Mouse (Mus musculus) testis, postnatal 10 days (tissue): Measurements from ENCODE around the gene Abhd12b.

Source experiments
- DNase-seq: peaks from one replicate; pipeline ENCODE4 v3.0.0; 2021; ENCODE audit warnings: low spot score

Gene Abhd12b

DNA sequence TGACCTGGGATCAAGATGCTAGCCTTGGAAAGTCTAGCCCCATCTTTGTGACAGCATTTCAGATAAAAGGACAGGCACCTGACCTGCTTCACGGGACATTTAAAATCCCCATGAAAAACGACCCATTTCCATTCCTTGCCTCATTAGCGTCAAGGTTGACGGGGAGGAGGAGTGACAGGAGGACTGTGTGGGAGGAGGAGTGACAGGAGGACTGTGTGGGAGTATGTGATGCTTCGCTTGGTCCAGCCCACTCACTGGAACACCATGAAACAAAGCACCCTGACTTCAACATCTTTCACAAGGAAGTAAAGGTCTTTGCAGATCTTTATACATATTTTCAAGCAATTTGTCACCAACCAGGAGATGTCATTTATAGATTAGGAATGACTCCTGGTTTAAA lies 54.3 kb downstream of the Abhd12b start:
- no peak for DNase-seq

DNA sequence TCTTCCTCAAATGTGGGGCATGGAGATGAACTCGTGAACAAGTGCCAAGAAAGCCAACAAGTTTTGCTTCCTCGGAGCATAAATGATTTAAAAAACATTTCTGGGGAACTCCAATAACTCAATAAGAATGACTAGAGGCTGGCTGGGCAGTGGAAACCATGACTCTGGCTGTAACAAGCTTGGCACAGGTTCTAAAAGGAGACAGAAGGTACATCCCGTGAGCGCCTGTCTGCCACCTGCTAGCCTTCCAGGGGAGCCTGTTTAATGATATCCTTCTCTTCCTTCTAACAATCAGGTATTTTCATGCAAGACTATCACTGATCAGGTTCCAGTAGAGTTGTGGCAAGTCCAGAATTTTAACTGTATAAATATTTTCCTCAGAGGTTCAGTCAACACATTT lies 58.6 kb downstream of the Abhd12b start:
- DNase-seq, result no peak

DNA sequence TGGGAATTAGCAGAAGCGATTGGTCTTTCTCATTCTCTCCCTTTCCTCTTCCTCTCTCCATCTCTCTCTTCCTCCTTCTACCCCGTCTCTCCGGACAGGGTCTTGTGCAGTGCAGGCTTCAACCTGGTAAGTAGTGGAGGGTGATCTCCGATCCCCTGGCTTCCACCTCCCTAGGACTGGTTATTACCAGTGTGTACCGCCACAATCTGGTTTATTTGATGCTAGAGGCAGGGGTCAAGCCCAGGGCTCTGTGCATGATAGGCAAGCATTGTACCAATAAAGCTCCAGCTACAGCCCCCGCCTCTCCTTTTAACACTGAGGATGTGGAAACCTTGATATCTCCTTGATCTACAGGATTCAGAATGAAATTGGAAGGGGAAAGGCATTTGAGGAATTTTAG lies 59.7 kb downstream of the Abhd12b start:
- DNase-seq, result no peak

GRCm38 (mm10) chr12:70214281-70214680 lies 60.3 kb downstream of the Abhd12b start:
- DNase-seq, result no peak

- DNase-seq, result no peak
Observed at GRCm38 (mm10) chr12:70216229-70216800, 62.4 kb downstream of the Abhd12b start.

- DNase-seq, result no peak
Observed at GRCm38 (mm10) chr12:70218795-70219540, 65.0 kb downstream of the Abhd12b start.

- no peak for DNase-seq
Observed at GRCm38 (mm10) chr12:70221425-70221824, 67.5 kb downstream of the Abhd12b start.

GRCm38 (mm10) chr12:70223331-70223730 lies 69.4 kb downstream of the Abhd12b start:
- no peak for DNase-seq

- DNase-seq, result no peak
Observed at GRCm38 (mm10) chr12:70226655-70227054, 72.7 kb downstream of the Abhd12b start.

DNA sequence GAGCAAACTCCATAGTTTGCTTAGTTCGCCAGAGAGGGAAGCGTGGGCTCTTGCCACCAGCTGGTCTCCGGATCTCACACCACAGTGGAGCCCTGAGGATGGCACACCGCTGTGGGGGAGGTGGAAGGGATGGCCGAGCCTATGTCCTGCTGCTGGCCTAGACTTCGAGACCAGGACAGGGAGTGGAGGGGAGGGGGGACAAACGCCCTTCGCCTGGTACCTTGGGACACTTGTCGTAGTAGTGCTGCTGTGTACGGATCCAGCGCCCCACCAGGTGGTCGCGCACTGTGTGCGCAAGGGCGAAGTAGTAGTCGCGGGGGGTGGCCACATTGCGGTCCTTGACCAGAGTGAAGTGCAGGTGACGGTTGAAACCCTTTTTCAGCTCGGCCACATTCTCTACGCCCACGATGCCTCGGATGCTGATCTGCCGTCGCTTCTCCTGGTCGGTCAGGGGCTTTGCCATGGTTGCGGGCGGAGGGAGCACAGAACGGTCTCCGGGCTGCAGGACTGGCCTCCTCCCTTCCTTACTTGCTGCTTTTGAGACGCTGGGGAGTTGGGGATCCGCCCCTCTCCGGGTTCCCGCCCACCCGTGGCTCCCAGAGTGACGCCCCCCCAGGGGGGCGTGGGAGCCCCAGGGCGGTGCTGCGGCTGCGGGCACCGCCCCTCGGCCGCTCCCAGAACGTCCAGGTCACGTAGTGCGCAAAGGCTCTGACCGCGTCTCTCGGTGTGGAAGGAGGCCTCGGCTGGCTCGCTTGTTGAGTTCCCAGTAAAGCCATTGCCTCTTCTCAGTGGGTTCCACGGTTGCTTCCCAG lies 73.4 kb downstream of the Abhd12b start:
- DNase-seq, result peak; percentile 82

GRCm38 (mm10) chr12:70228155-70228554 lies 74.2 kb downstream of the Abhd12b start:
- no peak for DNase-seq

DNA sequence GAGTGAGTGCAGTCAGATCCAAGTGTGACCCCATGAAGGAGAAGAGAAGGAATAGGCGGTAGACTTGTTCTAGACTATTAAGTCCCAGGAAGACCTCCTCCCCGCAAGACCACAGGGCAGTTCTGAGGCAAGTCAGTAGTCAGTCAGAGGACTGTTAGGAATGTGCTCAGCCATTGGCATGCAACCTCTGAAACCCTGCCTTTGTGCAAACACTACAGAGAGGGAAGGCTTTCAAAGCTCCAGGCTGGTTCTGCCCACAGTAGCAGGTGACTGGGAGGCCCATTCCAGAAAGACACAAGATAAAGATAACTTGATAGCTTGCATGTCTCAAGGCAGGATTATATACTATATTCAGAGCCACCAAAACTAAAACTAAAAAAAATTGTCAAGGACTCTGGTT lies 77.4 kb downstream of the Abhd12b start, which contains the start of gene Pygl:
TSS of gene Pygl (minus strand) at position 195 of the 400 bp plus-strand sequence.
- DNase-seq, result no peak

DNA sequence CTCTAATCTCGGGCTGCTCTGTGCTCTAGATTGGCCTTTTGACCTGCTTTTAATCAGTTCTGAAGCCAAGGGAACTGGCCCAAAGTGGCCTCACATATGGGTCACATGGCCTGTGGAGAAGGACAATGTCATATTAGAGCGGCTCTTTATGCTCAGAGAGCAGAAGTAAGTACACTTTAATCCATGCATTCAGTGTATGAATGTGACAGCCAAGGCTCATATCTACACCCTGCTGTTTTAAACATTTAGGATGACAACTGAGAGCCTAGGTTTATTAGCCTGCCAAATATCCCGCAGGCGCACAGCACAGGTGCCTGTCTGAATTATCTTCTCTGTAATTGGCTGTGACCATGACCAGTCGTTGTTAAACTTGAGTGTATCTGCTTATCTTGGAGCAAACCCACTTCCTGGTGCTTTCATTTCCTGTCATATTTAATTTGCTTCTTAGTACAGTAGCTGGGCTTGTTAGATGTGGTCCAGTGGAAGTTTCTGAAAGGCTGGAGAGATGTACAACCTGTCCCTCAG lies 78.1 kb downstream of the Abhd12b start:
- no peak for DNase-seq
